Mouse (Mus musculus) brain, embryonic 14.5 days (tissue): ENCODE data around the gene Lamb1.

ENCODE experiments used
- CTCF ChIP-seq: fragments of 200-500 bp; IDR thresholded peaks from 2 replicates; pipeline ENCODE4 v1.5.1; 2012; ENCODE audit warnings: inconsistent platforms, mild to moderate bottlenecking, moderate library complexity, borderline replicate concordance; ENCODE audit not compliant: insufficient read depth, insufficient read length; ENCODE audit errors: extremely low read depth
- POLR2A ChIP-seq: fragments of 200-500 bp; IDR thresholded peaks from 2 replicates; pipeline ENCODE4 v1.6.1; 2012; ENCODE audit warnings: mild to moderate bottlenecking, inconsistent platforms, borderline replicate concordance; ENCODE audit not compliant: poor library complexity, insufficient read depth, insufficient read length, severe bottlenecking; ENCODE audit errors: extremely low read depth

DNA sequence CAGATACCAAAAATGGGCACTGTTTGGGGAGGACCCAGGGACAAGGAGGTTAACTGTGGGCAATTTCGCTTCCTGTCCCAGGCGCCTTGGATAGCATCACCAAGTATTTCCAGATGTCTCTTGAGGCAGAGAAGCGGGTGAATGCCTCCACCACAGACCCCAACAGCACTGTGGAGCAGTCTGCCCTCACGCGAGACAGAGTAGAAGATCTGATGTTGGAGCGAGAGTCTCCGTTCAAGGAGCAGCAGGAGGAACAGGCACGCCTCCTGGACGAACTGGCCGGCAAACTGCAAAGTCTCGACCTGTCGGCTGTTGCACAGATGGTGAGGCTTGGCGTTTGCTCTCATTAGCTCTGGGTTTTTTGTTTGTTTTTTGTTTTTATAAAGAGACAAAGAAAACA is 55.8 kb downstream of the Lamb1 start:
- no peak for TF ChIP-seq CTCF
- TF ChIP-seq POLR2A, result no peak
